Mouse (Mus musculus) cerebellum, adult 18-20 months (tissue): ENCODE measurements around the gene Adra2c.
A peak's percentile ranks its signal among the peaks of the same experiment; 100 is the strongest.

Experiments
- DNase-seq, 2 experiments: peaks; one replicate each; pipeline ENCODE4 v3.0.0; 2021

Gene Adra2c

DNA sequence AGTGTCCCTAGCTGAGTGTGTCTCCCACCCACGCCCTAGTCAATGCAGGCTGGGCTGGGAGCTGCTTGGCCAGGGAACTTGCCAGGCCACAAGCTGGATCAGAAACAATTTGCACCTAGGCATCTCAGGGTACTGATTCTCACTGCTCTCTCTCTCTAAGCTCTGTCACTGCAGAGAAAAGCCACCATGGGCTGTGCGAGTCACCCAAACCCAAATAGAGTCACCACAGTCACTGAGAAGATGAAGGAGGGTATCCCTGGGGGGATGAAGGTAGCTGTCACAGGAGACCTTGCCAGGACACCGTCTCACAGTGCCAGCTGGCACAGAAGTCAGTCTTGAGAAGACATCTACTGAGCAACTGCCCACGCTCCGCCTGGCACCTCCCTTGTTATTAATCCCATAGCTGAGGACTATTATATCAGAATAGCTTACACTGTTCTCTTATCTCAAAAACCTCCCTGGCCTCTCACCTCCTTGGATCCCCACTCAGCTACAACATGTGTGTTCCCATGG, 33.7 kb downstream of the Adra2c start:
- peak; percentile 47 to 50 for DNase-seq

DNA sequence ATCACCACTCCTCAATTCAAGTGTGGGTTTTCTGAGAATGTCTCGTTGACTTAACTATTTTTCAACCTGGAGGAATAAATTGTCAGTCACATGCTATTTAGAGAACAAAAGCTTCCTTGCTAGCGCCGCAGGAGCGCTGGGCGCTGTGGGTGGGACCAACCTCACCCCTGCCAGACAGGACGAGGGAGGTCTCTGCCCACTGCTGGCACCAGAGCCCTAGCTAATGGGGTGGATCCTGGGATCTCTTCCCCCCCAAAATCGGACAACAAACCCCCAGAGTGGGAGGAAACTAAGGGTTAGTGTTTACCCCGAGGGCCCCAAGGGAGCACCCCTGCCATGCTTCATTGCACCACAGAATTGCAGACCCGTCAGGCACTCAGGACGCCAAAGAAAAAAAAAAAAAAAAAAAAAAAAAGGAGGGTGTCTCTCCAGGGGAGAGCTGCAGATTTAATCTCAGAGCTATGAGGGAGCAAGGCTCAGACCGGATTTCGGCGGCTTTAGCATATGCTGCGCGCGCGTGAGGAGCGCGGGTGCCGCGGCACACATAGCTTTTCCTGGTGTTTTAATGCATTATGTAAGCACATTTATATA, 35.2 kb downstream of the Adra2c start:
- DNase-seq = peak; percentile 40 to 59

DNA sequence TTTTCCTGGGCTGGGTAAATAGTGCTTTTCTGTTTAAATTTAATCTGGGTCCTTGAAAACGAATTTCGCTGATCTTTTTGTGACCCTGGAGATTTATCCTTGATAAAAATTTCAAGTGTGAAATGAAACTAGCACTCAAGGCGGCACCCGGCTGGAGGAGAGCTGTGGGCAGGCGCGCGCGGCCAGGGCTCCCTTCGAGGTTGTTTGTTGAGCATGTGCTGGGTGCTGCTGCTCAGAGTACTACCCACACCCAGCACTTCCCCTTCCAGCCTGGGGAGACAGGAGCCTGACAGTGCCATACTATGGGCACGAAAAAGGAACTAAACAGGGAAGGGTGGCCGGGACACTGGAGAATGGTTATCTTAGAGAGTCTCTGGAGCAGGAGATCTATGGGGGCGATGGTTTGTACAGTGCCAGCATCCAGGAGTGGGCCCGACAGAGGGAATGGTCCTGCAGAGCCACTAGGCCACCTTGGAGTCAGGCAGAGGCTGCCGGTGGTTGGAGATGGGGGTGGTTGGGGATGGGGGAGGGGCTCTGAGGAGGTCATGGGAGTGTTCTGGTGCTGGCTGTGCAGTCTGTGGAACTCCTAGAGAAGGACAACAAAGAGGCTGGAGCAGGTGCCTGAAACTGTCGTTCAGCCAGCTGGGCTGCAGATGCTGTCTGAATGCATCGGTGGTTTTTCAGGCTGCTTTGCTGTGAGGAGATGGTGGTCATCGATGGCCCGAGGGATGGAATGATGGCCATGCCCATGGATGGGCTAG, 35.9 kb downstream of the Adra2c start:
- peak; percentile 53 to 68 for DNase-seq

DNA sequence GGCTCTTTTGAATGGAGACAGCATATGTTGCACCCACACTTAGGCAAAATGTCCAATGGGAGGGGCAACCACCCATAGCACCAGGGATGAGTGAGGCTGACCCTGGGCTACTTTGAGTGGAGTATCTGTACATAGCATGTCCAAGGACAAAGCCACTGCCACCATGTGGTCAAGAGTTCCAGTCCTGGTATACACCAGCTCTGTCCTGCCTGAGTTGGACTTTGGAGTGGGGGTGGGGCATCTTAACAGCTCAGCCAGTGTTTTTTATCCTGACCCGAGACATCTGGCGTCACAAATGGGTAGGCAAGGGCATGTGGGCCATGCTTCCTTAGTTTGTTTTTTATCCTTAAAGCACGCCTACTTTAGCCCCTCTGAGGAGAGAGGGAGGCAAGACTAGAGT, 36.5 kb downstream of the Adra2c start:
- peak in 1 of 2 experiments; percentile 22 for DNase-seq

DNA sequence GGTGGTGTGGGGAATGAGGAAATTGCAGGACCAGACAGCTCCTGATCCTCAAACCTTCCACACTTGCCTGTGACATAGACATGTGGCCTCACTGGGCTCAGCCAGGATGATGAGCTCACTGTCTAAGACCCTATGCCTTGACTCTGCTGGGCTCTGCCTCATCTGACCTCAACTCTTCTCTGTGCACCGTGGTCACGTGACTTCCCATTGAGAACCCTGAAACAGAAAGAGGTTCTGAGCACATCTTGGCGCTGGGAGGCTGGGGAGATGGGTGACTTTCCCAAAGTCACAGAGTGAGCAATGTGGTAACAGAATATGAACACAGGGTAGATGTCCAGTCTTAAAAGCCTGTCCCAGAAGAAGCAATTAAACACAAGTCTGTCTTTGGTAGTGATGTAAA, 37.1 kb downstream of the Adra2c start:
- no peak for DNase-seq

DNA sequence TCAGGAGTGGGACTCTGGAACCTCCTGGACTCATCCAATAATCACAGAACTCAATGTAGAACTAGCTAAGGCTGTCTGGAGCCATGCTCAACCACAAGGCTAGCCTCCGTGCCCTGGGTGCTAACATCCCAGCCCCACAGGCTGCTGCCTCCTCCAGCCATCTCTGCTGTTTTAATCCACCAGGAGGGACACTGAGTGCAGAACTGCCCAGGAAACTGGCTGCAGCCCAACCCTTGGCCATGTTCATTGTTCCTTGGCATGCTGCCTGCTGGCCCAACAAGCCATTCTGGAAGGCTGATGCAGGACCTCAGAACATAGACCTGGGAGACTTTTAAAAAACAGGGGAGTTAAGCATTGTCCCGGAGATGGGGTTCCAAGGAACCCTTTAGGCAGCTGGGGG, 42.5 kb downstream of the Adra2c start:
- DNase-seq = peak; percentile 87 to 90

DNA sequence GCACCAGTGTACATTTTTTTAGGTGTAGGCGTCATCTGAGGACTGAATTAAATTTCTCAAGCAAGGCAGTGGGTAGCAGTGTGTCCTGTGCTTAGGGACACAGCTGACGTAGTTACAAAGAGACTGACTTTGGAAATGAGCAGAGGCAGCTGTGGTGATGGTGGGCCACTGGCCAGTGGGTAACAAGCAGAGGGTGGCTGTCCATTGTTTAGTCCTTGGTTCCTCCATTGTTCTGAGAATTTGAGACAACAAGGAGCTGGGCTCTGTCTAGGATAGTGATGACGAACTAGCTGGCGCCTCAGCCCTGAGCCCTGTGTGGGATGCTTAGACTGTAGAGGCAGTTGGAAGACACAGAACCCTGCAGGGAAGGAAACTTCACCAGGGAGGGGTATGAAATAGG, 52.7 kb downstream of the Adra2c start:
- DNase-seq = no peak
